Mouse (Mus musculus): ENCODE measurements around the gene Il1f5. TPM values are rescaled to one million over a fixed set of nuclear protein-coding genes. Genes with fewer than 3 reads are reported as not detected.

Il1f5 gene
- total RNA-seq (2021): not detected
- long read RNA-seq, experiment 1: 0 reads
- long read RNA-seq, experiment 2: 0 reads

DNA sequence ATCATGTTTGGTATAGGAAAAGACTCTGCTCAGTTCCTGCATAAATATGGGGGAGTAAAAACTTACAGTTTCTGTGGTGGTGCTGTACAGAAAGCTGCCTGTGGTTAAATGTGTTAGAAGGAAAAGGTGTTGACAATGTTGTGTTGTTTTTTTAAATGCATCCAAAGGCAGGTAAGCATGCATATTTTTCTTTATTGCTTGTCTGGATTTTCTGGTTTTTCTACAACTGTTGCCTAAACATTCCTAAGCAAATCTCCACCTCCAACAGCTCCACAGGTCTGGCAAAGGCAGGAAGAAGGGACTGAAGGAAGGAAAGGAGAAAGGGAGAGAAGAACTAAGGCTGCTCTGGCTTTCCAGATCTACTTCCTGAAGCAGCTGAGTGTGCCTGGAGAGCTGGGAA, at the start of gene Il1f5:
Gene Il1f5, plus strand, starts transcription at position 301 of the 400 bp plus-strand sequence.
- intact Hi-C loops (cut with DNase I; ENCODE audit: low total_unique reads): no loop called here
- DNase-seq: no peak

DNA sequence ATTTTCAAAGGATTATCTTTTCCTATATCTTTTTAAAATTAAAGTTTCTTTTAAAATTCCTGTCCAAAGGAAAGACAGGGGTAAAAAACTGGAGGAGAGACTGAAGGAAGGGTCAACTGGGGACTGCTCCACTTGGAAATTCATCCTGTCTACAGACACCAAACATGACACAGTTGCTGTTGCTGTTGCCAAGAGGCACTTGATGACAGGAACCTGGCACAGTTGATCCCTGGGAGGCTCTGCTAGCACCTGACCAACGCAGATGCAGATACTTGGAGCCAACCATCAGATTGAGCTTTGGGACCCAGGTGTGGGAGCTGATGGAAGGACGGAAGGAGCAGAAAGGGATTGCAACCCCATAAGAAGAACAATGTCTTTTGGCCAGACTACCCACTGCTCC, 49.6 kb upstream of the Il1f5 start:
- intact Hi-C loops (cut with DNase I; ENCODE audit: low total_unique reads): no loop called here
- DNase-seq: no peak

DNA sequence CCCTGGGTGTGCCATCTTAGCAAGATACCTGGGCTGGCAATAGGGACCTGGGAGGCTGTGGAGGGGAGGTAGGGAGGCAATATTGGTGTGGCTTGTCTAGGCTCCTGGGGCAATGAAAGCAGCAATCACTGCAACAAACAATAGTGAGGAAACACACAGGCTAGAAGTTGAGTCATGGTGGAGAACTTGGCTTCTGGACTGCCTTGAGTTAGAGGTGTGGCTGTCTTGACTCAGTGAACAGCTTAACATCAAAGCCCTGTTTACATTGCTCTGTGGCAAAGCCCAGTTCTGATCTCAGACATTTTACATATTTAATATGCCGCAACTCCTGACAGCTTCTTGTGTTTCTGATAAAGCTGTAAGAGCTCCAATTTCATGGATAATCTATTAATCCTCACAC, 9.3 kb upstream of the Il1f5 start:
- no peak for DNase-seq
- intact Hi-C loops (cut with DNase I; ENCODE audit: low total_unique reads): no loop called here

DNA sequence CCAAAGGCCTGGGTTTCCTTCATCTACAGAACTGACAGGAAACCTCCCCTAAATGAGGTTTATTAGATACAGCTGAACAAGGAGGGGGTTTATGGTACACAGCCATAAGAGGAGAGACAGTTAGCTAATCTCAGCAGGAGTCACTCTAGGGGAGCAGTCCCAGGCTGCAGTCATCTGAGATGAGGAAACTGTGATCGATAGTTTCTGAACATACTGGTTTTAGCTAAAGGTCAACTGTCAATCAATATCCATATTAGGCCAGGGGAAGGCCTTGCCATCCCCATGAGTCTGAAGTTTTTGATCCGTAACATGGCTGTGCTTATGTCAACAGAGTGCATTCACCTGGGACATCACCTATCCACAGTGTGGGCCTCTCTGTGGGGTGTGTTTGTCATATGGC, 3.1 kb upstream of the Il1f5 start:
- DNase-seq: no peak
- intact Hi-C loops (cut with DNase I; ENCODE audit: low total_unique reads): no loop called here

DNA sequence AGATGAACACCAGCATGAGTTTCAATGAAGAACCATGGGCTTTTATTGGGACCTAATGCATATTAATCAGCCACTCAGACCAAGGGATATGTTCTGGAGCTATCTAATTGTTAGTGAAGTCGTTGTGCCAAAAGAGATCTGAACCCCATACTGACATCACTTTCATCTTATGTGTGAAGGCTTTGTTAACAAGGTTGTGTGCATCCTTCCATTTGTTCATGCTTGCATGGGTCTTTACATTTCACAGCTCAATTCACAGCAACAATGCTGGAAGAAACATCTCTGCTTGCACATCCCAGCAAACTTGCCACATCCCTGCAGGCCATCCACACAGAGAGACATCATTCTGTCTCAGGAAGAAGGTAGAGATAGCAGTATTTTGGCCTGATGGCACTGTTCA, 1.6 kb upstream of the Il1f5 start:
- DNase-seq: no peak
- intact Hi-C loops (cut with DNase I; ENCODE audit: low total_unique reads): no loop called here

DNA sequence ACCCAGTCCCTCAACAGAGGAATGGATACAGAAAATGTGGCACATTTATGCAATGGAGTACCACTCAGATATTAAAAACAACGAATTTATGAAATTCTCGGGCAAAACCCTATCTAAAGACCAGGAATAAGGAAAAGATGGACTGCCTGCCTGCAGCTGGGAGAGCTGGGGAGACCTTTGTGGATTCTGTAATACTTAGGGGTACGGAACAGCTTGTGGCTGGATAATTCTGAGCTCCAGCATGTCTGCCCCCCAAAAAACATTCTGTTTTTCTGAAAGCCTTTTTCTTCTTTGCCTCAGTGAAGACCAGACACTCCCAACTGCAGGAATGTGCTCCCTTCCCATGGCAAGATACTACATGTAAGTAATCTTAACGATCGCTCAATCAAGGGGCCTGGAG, 14.1 kb downstream of the Il1f5 start, which contains the start of gene Il1f10:
Gene Il1f10, plus strand, starts transcription at position 301 of the 400 bp plus-strand sequence.
- intact Hi-C loops (cut with DNase I; ENCODE audit: low total_unique reads): loop anchor here (5.0 kb wide), 1 partner anchor 116 kb away; no protein-coding TSS in a partner anchor
- no peak for DNase-seq

DNA sequence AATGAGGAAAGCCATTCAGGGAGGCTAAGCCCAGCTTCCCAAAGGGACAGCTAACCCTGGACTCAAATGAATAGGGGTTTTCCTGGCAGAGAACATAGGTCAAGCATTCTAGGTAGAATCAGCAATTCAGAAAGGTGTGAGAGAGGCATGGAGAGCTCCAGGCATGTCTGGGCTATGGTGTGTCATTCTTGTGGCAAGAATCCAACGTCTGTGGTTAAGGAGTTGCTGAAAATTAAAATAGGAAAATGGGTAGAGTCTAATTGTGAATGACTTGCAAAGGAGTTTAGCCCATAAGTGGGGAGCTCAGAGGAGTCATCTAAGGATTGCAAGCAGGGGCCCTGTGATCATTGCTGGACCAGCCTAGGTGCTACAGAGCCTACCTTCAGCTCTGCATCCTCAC, 17.9 kb downstream of the Il1f5 start:
- intact Hi-C loops (cut with DNase I; ENCODE audit: low total_unique reads): loop anchor here (5.0 kb wide), 1 partner anchor 113 kb away; no protein-coding TSS in a partner anchor
- DNase-seq: no peak

DNA sequence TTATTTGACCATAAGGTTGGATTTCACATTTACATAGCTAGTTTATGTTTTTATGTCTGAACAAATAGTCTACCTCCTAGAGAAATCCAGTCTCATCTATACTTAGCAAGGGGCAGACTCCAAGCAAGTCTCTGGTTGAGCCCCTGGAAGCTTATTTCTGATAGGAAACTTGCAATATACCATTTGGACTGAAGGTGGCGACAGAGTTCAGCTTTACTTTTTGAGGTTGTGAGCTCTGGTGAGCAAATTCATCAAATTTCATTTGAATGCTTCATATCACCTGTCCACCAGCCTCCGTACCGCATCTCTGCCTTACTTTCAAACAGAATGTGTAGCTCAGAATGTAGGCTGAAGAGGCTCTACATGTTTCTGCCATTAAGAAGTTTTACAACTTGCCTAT, 20.1 kb downstream of the Il1f5 start:
- DNase-seq: no peak
- intact Hi-C loops (cut with DNase I; ENCODE audit: low total_unique reads): no loop called here

DNA sequence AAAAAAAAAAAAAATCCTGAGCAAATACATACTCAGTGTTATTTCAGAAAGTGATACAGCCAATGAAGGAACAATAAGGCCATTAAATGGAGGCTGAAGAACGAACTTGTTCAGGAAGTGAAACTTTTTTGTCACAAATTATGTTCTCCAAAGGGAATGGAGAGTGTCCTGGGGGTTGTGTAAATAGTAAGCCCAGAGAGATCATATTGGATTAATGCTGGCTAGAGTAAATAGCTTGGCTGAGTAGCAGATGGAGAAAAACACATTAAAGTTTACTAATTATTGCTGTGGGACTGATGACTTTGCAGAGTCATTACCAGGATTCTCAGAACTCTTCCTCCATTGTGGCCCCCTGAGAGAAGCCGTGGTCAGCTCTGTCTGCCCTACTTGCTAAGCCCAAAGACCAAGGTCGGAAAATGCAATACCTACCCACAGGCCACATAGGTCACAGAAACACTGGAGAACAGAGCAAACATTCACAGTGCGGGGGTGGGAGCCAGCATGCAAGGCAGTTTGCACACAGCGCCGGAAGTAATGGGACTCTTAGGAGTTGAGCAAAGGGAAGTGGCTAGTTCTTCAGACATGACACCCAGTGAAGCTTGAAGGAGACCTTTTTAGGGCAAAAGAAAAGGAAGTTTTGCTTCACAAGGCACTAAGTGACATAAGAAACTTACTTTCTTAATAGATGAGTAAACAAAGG, 34.7 kb downstream of the Il1f5 start:
- intact Hi-C loops (cut with DNase I; ENCODE audit: low total_unique reads): no loop called here

DNA sequence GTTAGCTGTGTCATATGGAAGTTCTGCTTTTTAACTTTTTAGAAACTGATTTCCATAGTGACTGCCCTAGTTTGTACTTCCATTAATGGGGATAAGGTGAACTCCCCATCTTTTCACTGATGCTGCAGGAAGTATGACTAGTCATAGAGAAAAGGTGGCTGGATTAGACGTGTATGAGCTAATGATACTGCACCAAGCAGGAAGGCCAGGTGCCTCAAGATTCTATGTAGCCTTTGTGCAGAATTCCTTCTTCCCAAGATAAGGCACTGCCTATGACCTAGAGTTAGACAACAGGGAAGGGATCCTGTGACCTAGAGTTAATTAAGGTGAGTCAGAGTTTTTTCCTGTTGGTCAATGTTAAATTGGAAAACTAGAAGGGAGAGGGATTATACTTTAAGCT, 40.2 kb downstream of the Il1f5 start:
- DNase-seq: no peak
- intact Hi-C loops (cut with DNase I; ENCODE audit: low total_unique reads): no loop called here

More for the DNA sequence above, 34.7 kb downstream of the Il1f5 start:
- no peak for DNase-seq

DNA sequence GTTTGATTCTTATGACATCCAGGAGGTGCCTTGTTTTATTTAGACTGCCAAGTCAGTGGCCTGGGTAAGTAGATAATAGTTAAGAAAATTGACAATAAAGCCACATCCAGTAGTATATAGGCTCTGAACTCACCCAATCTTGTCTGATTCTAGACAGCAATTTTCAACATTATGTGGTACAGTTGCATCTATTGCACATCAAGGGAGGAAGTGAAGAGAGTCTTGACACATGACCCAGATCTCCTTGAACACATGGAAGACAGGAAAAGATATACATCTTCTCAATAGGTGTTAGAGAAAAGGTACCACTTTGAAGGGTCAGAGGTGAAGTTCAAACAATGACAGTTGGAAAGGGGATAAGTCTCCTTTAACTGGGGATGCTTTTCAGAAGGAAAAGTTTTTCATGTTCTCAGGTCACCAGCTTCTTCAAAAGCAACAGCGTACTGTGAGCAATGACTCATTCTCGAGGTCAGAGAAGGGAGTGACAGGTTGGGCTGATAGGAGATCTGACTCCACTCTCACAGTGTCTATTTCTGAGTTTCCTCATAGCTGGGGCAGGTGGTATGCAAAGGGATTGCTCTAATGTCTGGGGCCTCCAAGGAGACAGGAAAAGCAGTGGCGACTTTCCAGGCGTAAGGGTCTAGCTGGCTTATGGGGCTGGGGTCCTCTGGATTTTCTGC, 41.3 kb downstream of the Il1f5 start:
- intact Hi-C loops (cut with DNase I; ENCODE audit: low total_unique reads): no loop called here
- no peak for DNase-seq

Other genes with a start within 250 kb of the Il1f5 start
- gene Hnmt, start 227.6 kb upstream of the Il1f5 start, total RNA-seq (2021): 1 to 10 TPM; 2.8 to 3.3 TPM
- not detected for gene Tbpl2, start 180.4 kb upstream of the Il1f5 start, total RNA-seq (2021)
- gene Il1f8, start 123.8 kb upstream of the Il1f5 start, total RNA-seq (2021): not detected
- not detected for gene Il1f9, start 90.5 kb upstream of the Il1f5 start, total RNA-seq (2021)
- not detected for gene Il1f6, start 61.5 kb upstream of the Il1f5 start, total RNA-seq (2021)
- gene Il1f10, start 14.2 kb downstream of the Il1f5 start, total RNA-seq (2021): not detected
- gene Il1rn, start 59.9 kb downstream of the Il1f5 start, total RNA-seq (2021): not detected
- under 1 TPM; 0.35 to 0.60 TPM for gene Psd4, start 90.6 kb downstream of the Il1f5 start, total RNA-seq (2021)
- not detected for gene Pax8, start 198.6 kb downstream of the Il1f5 start, total RNA-seq (2021)